Mouse (Mus musculus): ENCODE results near the gene Frmd8. TPM values are rescaled to one million over a fixed set of nuclear protein-coding genes. Genes with fewer than 3 reads are reported as not detected.
"Not testable (repeated sequence)": the region's sequence is repeated elsewhere in the genome, so short reads cannot be mapped to it uniquely, and the experiment has no call there.

Frmd8 gene
- polyA plus RNA-seq, 1 experiment from 2014 or later = 61.1 TPM

GRCm38 (mm10) chr19:5889211-5889610 lies 14.1 kb upstream of the Frmd8 start:
- no peak for ATAC-seq (ENCODE audit: low read depth)
- H3K4me3 ChIP-seq (ENCODE audit: low read length) = no peak overlapping the region
- H3K9ac ChIP-seq (ENCODE audit: low read length) = no peak overlapping the region
- no peaks in the 10 kb centered on the region for H3K36me3 ChIP-seq (ENCODE audit: control insufficient read depth, insufficient read depth, low read length)
- no peak overlapping the region for H3K4me2 ChIP-seq (ENCODE audit: low read depth, low read length)
- peaks cover 4% of the 10 kb centered on the region; the same call in 1 of the 2 replicates for H3K4me1 ChIP-seq (replicated peaks; ENCODE audit: control insufficient read depth, insufficient read depth, low read length)
- no peak overlapping the region for H3K27ac ChIP-seq (ENCODE audit: low read length)
- no peaks in the 10 kb centered on the region for H3K27me3 ChIP-seq (ENCODE audit: control insufficient read depth, insufficient read depth, low read depth, low read length)
- H3K9me3 ChIP-seq (ENCODE audit: control insufficient read depth, low read length) = no peaks in the 10 kb centered on the region
- WGBS = 48% methylated on average over 4 of the region's 4 CpGs

GRCm38 (mm10) chr19:5887234-5887815 lies 12.3 kb upstream of the Frmd8 start:
- Histone ChIP-seq H3K27me3 (ENCODE audit: control insufficient read depth, insufficient read depth, low read depth, low read length) (no peaks in the 10 kb centered on the region), H3K9ac (ENCODE audit: low read length) (no peak overlapping the region), H3K27ac (ENCODE audit: low read length) (no peak overlapping the region), H3K36me3 (ENCODE audit: control insufficient read depth, insufficient read depth, low read length) (no peaks in the 10 kb centered on the region), H3K4me3 (ENCODE audit: low read length) (no peak overlapping the region), H3K4me1 (replicated peaks; ENCODE audit: control insufficient read depth, insufficient read depth, low read length) (no peaks in the 10 kb centered on the region), H3K9me3 (ENCODE audit: control insufficient read depth, low read length) (no peaks in the 10 kb centered on the region), H3K4me2 (ENCODE audit: low read depth, low read length) (no peak overlapping the region)
- 64% methylated on average over 3 of the region's 3 CpGs for WGBS
- no peak for ATAC-seq (ENCODE audit: low read depth)

GRCm38 (mm10) chr19:5885838-5886237 lies 10.8 kb upstream of the Frmd8 start:
- H3K9ac ChIP-seq (ENCODE audit: low read length) = no peak overlapping the region
- H3K4me3 ChIP-seq (ENCODE audit: low read length) = no peak overlapping the region
- no peak overlapping the region for H3K27ac ChIP-seq (ENCODE audit: low read length)
- no peaks in the 10 kb centered on the region for H3K9me3 ChIP-seq (ENCODE audit: control insufficient read depth, low read length)
- 56% methylated on average over 4 of the region's 4 CpGs for WGBS
- H3K4me2 ChIP-seq (ENCODE audit: low read depth, low read length) = no peak overlapping the region
- no peaks in the 10 kb centered on the region for H3K4me1 ChIP-seq (replicated peaks; ENCODE audit: control insufficient read depth, insufficient read depth, low read length)
- H3K27me3 ChIP-seq (ENCODE audit: control insufficient read depth, insufficient read depth, low read depth, low read length) = no peaks in the 10 kb centered on the region
- no peak for ATAC-seq (ENCODE audit: low read depth)
- H3K36me3 ChIP-seq (ENCODE audit: control insufficient read depth, insufficient read depth, low read length) = no peaks in the 10 kb centered on the region

- Histone ChIP-seq H3K27me3 (ENCODE audit: control insufficient read depth, insufficient read depth, low read depth, low read length) (no peaks in the 10 kb centered on the region), H3K9ac (ENCODE audit: low read length) (no peak overlapping the region), H3K9me3 (ENCODE audit: control insufficient read depth, low read length) (no peaks in the 10 kb centered on the region), H3K4me1 (replicated peaks; ENCODE audit: control insufficient read depth, insufficient read depth, low read length) (no peaks in the 10 kb centered on the region; the same call in 1 of the 2 replicates), H3K4me2 (ENCODE audit: low read depth, low read length) (no peak overlapping the region), H3K36me3 (ENCODE audit: control insufficient read depth, insufficient read depth, low read length) (no peaks in the 10 kb centered on the region), H3K4me3 (ENCODE audit: low read length) (no peak overlapping the region), H3K27ac (ENCODE audit: low read length) (no peak overlapping the region)
- ATAC-seq (ENCODE audit: low read depth) = no peak
- 19% methylated on average over 1 of the region's 1 CpGs for WGBS
Observed at GRCm38 (mm10) chr19:5883935-5884334, 8.9 kb upstream of the Frmd8 start.

GRCm38 (mm10) chr19:5882079-5882478 lies 7.0 kb upstream of the Frmd8 start:
- not testable (repeated sequence) for ATAC-seq (ENCODE audit: low read depth); H3K27ac ChIP-seq (ENCODE audit: low read length); H3K27me3 ChIP-seq (ENCODE audit: control insufficient read depth, insufficient read depth, low read depth, low read length); H3K4me3 ChIP-seq (ENCODE audit: low read length); H3K4me2 ChIP-seq (ENCODE audit: low read depth, low read length); H3K9me3 ChIP-seq (ENCODE audit: control insufficient read depth, low read length); H3K36me3 ChIP-seq (ENCODE audit: control insufficient read depth, insufficient read depth, low read length); H3K9ac ChIP-seq (ENCODE audit: low read length)
- peaks cover 18% of the 10 kb centered on the region for H3K4me1 ChIP-seq (replicated peaks; ENCODE audit: control insufficient read depth, insufficient read depth, low read length)
- WGBS = 72% methylated on average over 5 of the region's 5 CpGs

- H3K27me3 ChIP-seq (ENCODE audit: control insufficient read depth, insufficient read depth, low read depth, low read length) = no peaks in the 10 kb centered on the region
- WGBS = 91% methylated on average over 6 of the region's 6 CpGs
Observed at GRCm38 (mm10) chr19:5881155-5881554, 6.1 kb upstream of the Frmd8 start.

GRCm38 (mm10) chr19:5879735-5880134 lies 4.7 kb upstream of the Frmd8 start:
- no peak for ATAC-seq (ENCODE audit: low read depth)
- Histone ChIP-seq H3K4me1 (replicated peaks; ENCODE audit: control insufficient read depth, insufficient read depth, low read length) (peaks cover 23% of the 10 kb centered on the region), H3K4me2 (ENCODE audit: low read depth, low read length) (no peak overlapping the region), H3K9me3 (ENCODE audit: control insufficient read depth, low read length) (no peaks in the 10 kb centered on the region), H3K4me3 (ENCODE audit: low read length) (no peak overlapping the region), H3K27ac (ENCODE audit: low read length) (no peak overlapping the region), H3K36me3 (ENCODE audit: control insufficient read depth, insufficient read depth, low read length) (no peaks in the 10 kb centered on the region), H3K9ac (ENCODE audit: low read length) (no peak overlapping the region), H3K27me3 (ENCODE audit: control insufficient read depth, insufficient read depth, low read depth, low read length) (no peaks in the 10 kb centered on the region)
- 88% methylated on average over 7 of the region's 7 CpGs for WGBS

More at GRCm38 (mm10) chr19:5881155-5881554, 6.1 kb upstream of the Frmd8 start:
- H3K4me2 ChIP-seq (ENCODE audit: low read depth, low read length) = no peak overlapping the region
- no peaks in the 10 kb centered on the region for H3K9me3 ChIP-seq (ENCODE audit: control insufficient read depth, low read length)
- H3K4me3 ChIP-seq (ENCODE audit: low read length) = no peak overlapping the region
- ATAC-seq (ENCODE audit: low read depth) = no peak
- H3K27ac ChIP-seq (ENCODE audit: low read length) = no peak overlapping the region
- H3K36me3 ChIP-seq (ENCODE audit: control insufficient read depth, insufficient read depth, low read length) = no peaks in the 10 kb centered on the region
- peaks cover 18% of the 10 kb centered on the region for H3K4me1 ChIP-seq (replicated peaks; ENCODE audit: control insufficient read depth, insufficient read depth, low read length)
- H3K9ac ChIP-seq (ENCODE audit: low read length) = no peak overlapping the region

GRCm38 (mm10) chr19:5878916-5879315 lies 3.8 kb upstream of the Frmd8 start:
- ATAC-seq (ENCODE audit: low read depth) = no peak
- no peak overlapping the region for H3K4me2 ChIP-seq (ENCODE audit: low read depth, low read length)
- H3K36me3 ChIP-seq (ENCODE audit: control insufficient read depth, insufficient read depth, low read length) = no peaks in the 10 kb centered on the region
- H3K27ac ChIP-seq (ENCODE audit: low read length) = no peak overlapping the region
- H3K9ac ChIP-seq (ENCODE audit: low read length) = peak overlapping the region; percentile 63; the same call in 1 of the 2 replicates
- H3K4me1 ChIP-seq (replicated peaks; ENCODE audit: control insufficient read depth, insufficient read depth, low read length) = peaks cover 29% of the 10 kb centered on the region
- no peaks in the 10 kb centered on the region for H3K27me3 ChIP-seq (ENCODE audit: control insufficient read depth, insufficient read depth, low read depth, low read length)
- H3K9me3 ChIP-seq (ENCODE audit: control insufficient read depth, low read length) = no peaks in the 10 kb centered on the region
- H3K4me3 ChIP-seq (ENCODE audit: low read length) = no peak overlapping the region
- 77% methylated on average over 3 of the region's 3 CpGs for WGBS

- Histone ChIP-seq H3K9ac (ENCODE audit: low read length) (peak overlapping the region; percentile 63), H3K4me1 (replicated peaks; ENCODE audit: control insufficient read depth, insufficient read depth, low read length) (peaks cover 33% of the 10 kb centered on the region)
Observed at GRCm38 (mm10) chr19:5878362-5878722, 3.3 kb upstream of the Frmd8 start.

More at GRCm38 (mm10) chr19:5878362-5878722, 3.3 kb upstream of the Frmd8 start:
- Histone ChIP-seq H3K4me2 (ENCODE audit: low read depth, low read length) (peak overlapping the region; percentile 43), H3K36me3 (ENCODE audit: control insufficient read depth, insufficient read depth, low read length) (no peaks in the 10 kb centered on the region), H3K9me3 (ENCODE audit: control insufficient read depth, low read length) (no peaks in the 10 kb centered on the region), H3K4me3 (ENCODE audit: low read length) (peak overlapping the region; percentile 26), H3K27ac (ENCODE audit: low read length) (peak overlapping the region; percentile 83), H3K27me3 (ENCODE audit: control insufficient read depth, insufficient read depth, low read depth, low read length) (no peaks in the 10 kb centered on the region)
- WGBS = 25% methylated on average over 7 of the region's 7 CpGs
- ATAC-seq (ENCODE audit: low read depth) = peak; percentile 24
